Mouse (Mus musculus) hindbrain, postnatal 0 days (tissue): ENCODE results near the gene Galnt18. TPM values are rescaled to one million over a fixed set of nuclear protein-coding genes. Genes with fewer than 3 reads are reported as not detected.

Source experiments
- ATAC-seq: fragments of 200-750 bp; cut with Nextera tagmentation; 2 replicates; pipeline ENCODE4 v1.8.0; 2017; ENCODE audit warnings: mild to moderate bottlenecking, moderate TSS enrichment, moderate library complexity
- DNase-seq: peaks from one replicate; pipeline ENCODE4 v3.0.0-alpha.2; 2015; ENCODE audit warnings: low spot score
- H3K27ac ChIP-seq: fragments of 300-500 bp; sonication (generic); 2 replicates; pipeline ENCODE4 v1.5.1; 2014; ENCODE audit warnings: mild to moderate bottlenecking
- H3K27me3 ChIP-seq: fragments of 300-500 bp; sonication (generic); 2 replicates; pipeline ENCODE4 v1.6.1; 2014; ENCODE audit warnings: low read length, mixed read lengths; ENCODE audit not compliant: insufficient read depth
- H3K36me3 ChIP-seq: fragments of 300-500 bp; sonication (generic); 2 replicates; pipeline ENCODE4 v1.6.1; 2014; ENCODE audit warnings: low read length, mixed read lengths; ENCODE audit not compliant: insufficient read depth
- H3K4me1 ChIP-seq: fragments of 300-500 bp; sonication (generic); 2 replicates; pipeline ENCODE4 v1.6.1; 2014; ENCODE audit warnings: antibody characterized with exemption, low read length, mixed read lengths; ENCODE audit not compliant: insufficient read depth
- H3K4me2 ChIP-seq: fragments of 300-500 bp; sonication (generic); 2 replicates; pipeline ENCODE4 v1.6.1; 2014; ENCODE audit warnings: low read depth, mild to moderate bottlenecking, low read length, moderate library complexity, mixed read lengths
- H3K4me3 ChIP-seq: fragments of 300-500 bp; sonication (generic); 2 replicates; pipeline ENCODE4 v1.5.1; 2014; ENCODE audit warnings: low read length
- H3K9ac ChIP-seq: fragments of 300-500 bp; sonication (generic); replicated peaks from 2 replicates; pipeline ENCODE4 v1.6.1; 2014; ENCODE audit warnings: mild to moderate bottlenecking, low read length, moderate library complexity, mixed read lengths
- H3K9me3 ChIP-seq: fragments of 300-500 bp; sonication (generic); 2 replicates; pipeline ENCODE4 v1.6.1; 2016; ENCODE audit warnings: low read length, mixed read lengths
- CTCF ChIP-seq: IDR thresholded peaks from 2 replicates; pipeline ENCODE4 v1.5.1; 2016; ENCODE audit warnings: antibody characterized with exemption, control low read depth, low read depth
- WGBS: fragments of 180-500 bp; shearing (Covaris S2); extraction: QIAGEN DNeasy Blood & Tissue Kit; methylation state at CpG from one replicate; pipeline ENCODE4 v1.1.7; 2014; 5-methylcytosine and 5-hydroxymethylcytosine counted together
- polyA plus RNA-seq: library from polyadenylated mRNA; unstranded; fragments of >200 nt; fragmentation: Nextera tagmentation; extraction: Ambion mirVana; gene quantifications from 2 replicates; pipeline ENCODE4 v1.2.1, GENCODE M21; 2015
- total RNA-seq: library from RNA; depleted of rRNA; stranded (reverse); fragments of >200 nt; gene quantifications from 2 replicates; pipeline ENCODE4 v1.2.3, GENCODE M21; 2014

The Galnt18 gene
- total and polyA plus RNA-seq, 2 experiments from 2014 or later: 15.8 to 22.7 TPM

GRCm38 (mm10) chr7:111589506-111590125 is 190.2 kb downstream of the Galnt18 start:
- no peak for DNase-seq

GRCm38 (mm10) chr7:111588291-111588781 is 191.4 kb downstream of the Galnt18 start:
- Histone ChIP-seq H3K9me3 (no peaks in the 10 kb centered on the region), H3K4me3 (no peak overlapping the region), H3K36me3 (no peaks in the 10 kb centered on the region), H3K9ac (no peak overlapping the region), H3K4me2 (no peak overlapping the region), H3K27me3 (no peaks in the 10 kb centered on the region), H3K27ac (peak overlapping the region; percentile 48), H3K4me1 (0 out of 2 replicates have a peak, but pooled peaks cover 3% of the 10 kb centered on the region)
- WGBS: 53% methylated on average over 4 of the region's 4 CpGs
- ATAC-seq (peak; percentile 64), DNase-seq (peak; percentile 65)
- TF ChIP-seq CTCF: no peak

More at GRCm38 (mm10) chr7:111589506-111590125, 190.2 kb downstream of the Galnt18 start:
- TF ChIP-seq CTCF: peak; percentile 40
- Histone ChIP-seq H3K4me3 (no peak overlapping the region), H3K27ac (no peak overlapping the region), H3K9ac (no peak overlapping the region), H3K36me3 (no peaks in the 10 kb centered on the region), H3K4me2 (no peak overlapping the region), H3K27me3 (no peaks in the 10 kb centered on the region), H3K9me3 (no peaks in the 10 kb centered on the region), H3K4me1 (0 out of 2 replicates have a peak, but pooled peaks cover 3% of the 10 kb centered on the region)
- 71% methylated on average over 5 of the region's 5 CpGs for WGBS
- no peak for ATAC-seq

- H3K27me3 ChIP-seq: no peaks in the 10 kb centered on the region
- ATAC-seq (no peak), DNase-seq (peak; percentile 34)
- no peak overlapping the region for H3K4me2 ChIP-seq
- no peak overlapping the region for H3K4me3 ChIP-seq
- no peaks in the 10 kb centered on the region for H3K9me3 ChIP-seq
- no peaks in the 10 kb centered on the region for H3K36me3 ChIP-seq
- H3K9ac ChIP-seq: no peak overlapping the region
- no peak for TF ChIP-seq CTCF
- H3K27ac ChIP-seq: no peak overlapping the region
- no peaks in the 10 kb centered on the region for H3K4me1 ChIP-seq
- WGBS: 60% methylated on average over 6 of the region's 6 CpGs
Measured at GRCm38 (mm10) chr7:111580547-111580946, 199.2 kb downstream of the Galnt18 start.

- no peak overlapping the region for H3K4me3 ChIP-seq
- ATAC-seq: no peak
- H3K36me3 ChIP-seq: no peaks in the 10 kb centered on the region
- H3K4me2 ChIP-seq: no peak overlapping the region
- peaks cover 3% of the 10 kb centered on the region; the same call in 1 of the 2 replicates for H3K4me1 ChIP-seq
- H3K27ac ChIP-seq: no peak overlapping the region
- DNase-seq: peak; percentile 30
- no peak for TF ChIP-seq CTCF
- H3K27me3 ChIP-seq: no peaks in the 10 kb centered on the region
- H3K9ac ChIP-seq: no peak overlapping the region
- WGBS: 50% methylated on average over 2 of the region's 2 CpGs
- no peaks in the 10 kb centered on the region for H3K9me3 ChIP-seq
Measured at GRCm38 (mm10) chr7:111575096-111575495, 204.7 kb downstream of the Galnt18 start.

GRCm38 (mm10) chr7:111572336-111572735 is 207.4 kb downstream of the Galnt18 start:
- no peak for DNase-seq
- Histone ChIP-seq H3K27ac (no peak overlapping the region), H3K9ac (no peak overlapping the region), H3K4me1 (peaks cover 3% of the 10 kb centered on the region; the same call in 1 of the 2 replicates), H3K4me3 (no peak overlapping the region), H3K27me3 (no peaks in the 10 kb centered on the region), H3K36me3 (no peaks in the 10 kb centered on the region), H3K4me2 (no peak overlapping the region), H3K9me3 (no peaks in the 10 kb centered on the region)
- ATAC-seq: no peak
- no peak for TF ChIP-seq CTCF
- WGBS: 92% methylated on average over 2 of the region's 2 CpGs

GRCm38 (mm10) chr7:111566838-111567237 is 212.9 kb downstream of the Galnt18 start:
- Histone ChIP-seq H3K27me3 (no peaks in the 10 kb centered on the region), H3K4me3 (no peak overlapping the region), H3K27ac (no peak overlapping the region), H3K9ac (no peak overlapping the region), H3K4me1 (0 out of 2 replicates have a peak, but pooled peaks cover 5% of the 10 kb centered on the region), H3K36me3 (no peaks in the 10 kb centered on the region), H3K9me3 (no peaks in the 10 kb centered on the region; the same call in 1 of the 2 replicates), H3K4me2 (no peak overlapping the region)
- 77% methylated on average over 6 of the region's 6 CpGs for WGBS
- no peak for TF ChIP-seq CTCF
- DNase-seq (no peak), ATAC-seq (no peak)
